Mouse (Mus musculus): ENCODE data around the gene Aadacl3.

Gene Aadacl3

DNA sequence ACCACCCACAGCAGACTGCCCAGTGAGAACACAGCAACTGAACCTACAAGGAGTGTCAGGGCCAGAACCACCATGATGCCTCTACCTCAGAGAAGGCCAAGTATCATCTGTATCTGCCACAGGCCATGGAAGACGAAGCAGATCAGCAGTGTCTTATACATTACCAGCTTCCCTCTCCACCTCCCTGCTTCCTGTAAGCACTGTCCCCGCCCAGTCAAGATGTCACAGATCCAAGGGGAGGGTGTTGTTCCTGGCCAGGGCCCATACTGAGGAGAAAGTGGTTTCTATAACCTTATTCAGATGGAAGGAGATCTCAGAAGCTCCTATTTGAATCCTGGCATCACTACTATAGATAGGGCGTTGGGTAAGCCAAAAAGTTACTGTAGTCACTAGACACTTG lies at the start of gene Aadacl3:
TSS of gene Aadacl3 (minus strand) at position 101 of the 400 bp plus-strand sequence.
- DNase-seq: no peak

DNA sequence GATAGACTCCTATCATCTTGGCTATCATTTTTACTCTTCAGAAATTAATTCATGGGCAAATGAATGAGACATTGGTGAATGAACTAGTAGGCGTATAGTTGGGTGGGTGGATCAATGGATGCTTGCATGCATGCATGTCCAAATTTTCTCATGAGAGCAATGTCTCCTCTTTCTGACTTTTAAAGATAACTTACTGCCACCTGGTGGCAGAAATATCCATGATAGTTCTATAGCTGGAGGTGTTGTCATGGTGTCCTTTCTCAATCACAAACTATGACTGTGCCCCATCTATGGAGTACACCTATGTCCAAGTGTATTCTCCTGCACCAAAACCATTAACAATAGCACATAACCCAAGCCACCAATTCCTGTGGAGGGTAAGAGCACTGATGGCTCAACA lies 43.0 kb upstream of the Aadacl3 start:
- no peak for DNase-seq

DNA sequence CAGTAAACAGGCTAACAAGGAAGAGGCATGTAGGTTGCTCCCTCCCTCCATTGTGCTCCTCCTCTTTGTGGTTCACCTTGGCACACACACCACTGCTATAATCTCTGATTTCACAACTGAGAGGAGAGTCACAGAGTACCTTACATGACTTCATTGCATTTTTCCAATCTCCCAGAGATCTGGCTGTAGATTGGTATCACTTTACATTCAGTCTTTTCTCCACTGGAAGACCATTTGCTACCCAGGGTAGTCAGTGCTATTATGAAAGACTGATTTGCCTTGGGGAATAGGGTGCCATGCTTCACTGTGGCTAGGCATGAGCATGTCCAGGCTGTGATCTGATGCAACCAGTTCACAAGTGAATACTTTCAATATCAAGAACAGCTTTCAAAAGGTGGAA lies 29.8 kb upstream of the Aadacl3 start:
- no peak for DNase-seq

DNA sequence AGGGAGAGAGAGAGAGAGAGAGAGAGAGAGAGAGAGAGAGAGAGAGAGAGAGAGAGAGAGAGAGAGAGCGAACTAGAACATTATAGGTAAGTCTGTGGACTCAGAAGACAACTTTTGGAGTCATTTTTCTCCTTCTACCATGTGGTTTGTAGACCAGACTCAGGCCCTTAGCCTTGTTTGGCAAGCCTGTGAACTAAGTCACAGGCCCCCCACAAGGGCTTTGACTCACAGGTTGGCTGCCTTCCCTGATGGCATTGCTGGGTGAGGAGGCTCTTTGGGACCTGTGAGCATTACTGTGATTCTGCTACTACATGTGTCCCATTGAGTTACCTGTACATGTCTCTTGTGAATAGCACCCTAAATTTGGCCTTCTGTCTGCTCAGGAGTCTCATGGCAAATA lies 4.5 kb upstream of the Aadacl3 start:
- DNase-seq: no peak

DNA sequence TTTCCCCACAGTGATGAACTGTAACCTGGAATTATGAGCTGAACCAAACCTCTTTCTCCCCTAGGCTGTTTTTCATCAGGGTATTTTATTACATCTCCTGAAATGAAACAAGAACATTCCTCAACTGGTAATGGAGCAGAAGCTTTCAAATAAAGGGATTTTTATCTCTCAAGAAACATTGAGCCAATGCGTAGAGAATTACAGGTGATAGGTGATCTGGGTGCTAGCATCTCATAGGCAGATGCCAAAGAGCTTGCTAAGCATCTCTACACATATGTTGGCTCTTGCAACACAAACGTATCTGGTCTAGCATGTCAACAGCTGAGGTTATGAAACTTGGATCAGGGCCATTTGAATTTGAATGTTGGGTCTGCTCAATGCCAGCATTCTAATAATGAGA lies 1.6 kb upstream of the Aadacl3 start:
- no peak for DNase-seq

DNA sequence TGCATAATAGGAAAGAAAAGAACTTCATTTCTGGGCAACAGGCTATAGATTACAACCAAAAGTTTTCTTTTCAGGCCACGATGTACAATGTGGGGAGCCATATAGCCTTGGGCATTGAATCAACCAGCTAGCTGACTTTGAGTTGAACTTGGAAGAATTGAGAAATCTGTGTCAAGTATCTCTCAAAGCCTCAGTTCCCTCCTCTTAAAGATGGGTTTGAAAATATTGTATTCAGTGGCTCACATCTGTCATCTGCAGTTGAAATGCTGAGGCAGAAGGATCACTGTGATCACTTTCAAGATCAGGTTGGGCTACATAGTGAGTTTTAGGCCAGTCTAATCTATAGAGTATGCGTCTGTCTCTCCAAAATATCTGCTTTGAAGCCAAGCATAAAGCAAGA lies 10.3 kb downstream of the Aadacl3 start, which contains the start of gene Gm9944:
TSS of gene Gm9944 (minus strand) at position 101 of the 400 bp plus-strand sequence.
- no peak for DNase-seq

DNA sequence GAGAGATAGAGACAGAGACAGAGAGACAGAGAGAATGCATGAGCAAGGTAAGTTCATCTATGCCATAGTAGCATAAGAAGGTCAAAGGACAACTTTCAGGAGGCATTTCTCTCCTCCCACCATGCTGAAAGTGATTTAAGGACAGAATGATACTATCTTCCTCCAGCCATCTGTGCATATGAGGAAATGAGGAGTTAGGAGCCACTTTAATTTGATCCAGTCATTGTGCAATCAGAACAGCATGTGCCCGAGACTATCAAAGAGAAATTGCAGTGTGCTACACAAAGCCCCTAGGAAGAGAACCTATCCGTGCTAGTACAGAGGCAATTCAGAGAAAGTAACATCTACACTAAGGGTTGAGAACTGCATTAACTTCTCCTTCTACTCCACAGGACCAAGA lies 15.0 kb downstream of the Aadacl3 start:
- DNase-seq: no peak

DNA sequence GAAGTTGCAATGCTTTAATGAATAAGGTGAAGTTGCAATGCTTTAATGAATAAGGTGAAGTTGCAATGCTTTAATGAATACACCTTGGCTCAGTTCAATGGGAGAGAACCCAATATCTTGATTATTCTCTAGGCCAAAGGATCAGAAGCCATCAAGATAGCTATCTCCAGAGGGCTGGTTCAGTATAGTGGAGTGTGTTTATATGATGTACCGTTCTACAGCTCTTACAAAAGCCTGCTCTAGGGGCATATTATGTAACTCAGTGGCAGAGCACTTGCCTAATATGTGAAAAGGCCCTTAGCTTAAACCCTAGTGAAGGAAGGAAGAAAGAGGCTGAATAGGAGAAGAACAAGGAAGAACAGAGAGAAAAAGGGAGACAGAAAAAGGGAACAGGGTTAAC lies 22.0 kb downstream of the Aadacl3 start:
- DNase-seq: no peak

DNA sequence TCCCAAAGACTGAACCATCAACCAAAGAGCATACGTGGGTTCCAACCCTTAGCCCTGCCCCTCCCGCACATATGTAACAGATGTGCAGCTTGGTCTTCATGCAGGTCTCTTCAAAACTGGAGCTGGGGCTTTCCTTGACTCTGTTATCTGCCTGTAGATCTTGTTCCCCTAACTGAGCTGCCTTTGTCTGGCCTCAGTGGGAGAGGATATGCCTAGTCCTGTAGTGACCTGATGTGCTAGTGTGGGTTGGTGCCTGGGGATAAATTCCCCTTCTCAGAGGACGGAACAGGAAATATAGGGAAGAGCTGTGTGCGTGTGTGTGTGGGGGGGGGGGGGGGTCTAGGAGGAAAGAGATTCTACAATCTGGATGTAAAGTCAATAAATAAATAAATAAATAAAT lies 22.5 kb downstream of the Aadacl3 start:
- no peak for DNase-seq

DNA sequence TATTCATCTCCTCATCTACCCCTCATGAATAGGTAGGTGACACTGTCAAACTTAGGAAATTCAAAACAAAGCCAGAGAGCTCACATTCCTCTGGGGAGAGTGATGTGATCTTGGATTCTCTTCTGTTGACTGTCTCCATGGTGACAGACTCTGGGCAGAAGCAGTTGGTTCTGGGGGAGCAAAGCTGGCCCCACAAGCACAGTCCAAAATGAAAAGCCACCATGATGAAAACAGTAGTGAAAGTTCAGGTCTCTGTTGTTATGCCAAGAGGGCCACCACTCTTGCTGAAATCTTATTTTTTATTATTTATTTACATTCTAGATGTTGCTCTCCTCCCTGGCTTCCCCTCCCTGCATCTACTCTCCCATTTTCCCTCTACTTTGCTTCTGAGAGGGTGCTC lies 24.9 kb downstream of the Aadacl3 start, which contains the start of gene 1700012P22Rik:
TSS of gene 1700012P22Rik (minus strand) at position 101 of the 400 bp plus-strand sequence.
- DNase-seq: no peak

DNA sequence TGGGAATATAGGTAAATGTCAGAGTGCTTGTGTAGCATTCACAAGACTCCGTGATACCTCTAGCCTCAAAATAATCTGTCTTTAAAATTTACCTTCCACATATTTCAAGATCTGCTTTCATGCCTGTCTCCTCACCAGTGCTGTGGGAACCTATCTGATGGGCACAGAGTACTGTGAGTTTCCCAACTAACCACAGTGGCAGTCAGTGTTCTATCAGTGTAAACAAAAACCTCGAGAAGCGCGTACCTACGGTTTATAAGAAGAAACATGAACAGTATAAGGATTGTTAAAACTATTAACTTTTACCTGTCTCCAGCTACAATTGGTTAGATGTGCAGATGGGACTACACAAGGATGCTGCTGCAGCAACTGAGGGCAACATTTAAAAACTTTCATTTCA lies 30.3 kb downstream of the Aadacl3 start:
- no peak for DNase-seq

DNA sequence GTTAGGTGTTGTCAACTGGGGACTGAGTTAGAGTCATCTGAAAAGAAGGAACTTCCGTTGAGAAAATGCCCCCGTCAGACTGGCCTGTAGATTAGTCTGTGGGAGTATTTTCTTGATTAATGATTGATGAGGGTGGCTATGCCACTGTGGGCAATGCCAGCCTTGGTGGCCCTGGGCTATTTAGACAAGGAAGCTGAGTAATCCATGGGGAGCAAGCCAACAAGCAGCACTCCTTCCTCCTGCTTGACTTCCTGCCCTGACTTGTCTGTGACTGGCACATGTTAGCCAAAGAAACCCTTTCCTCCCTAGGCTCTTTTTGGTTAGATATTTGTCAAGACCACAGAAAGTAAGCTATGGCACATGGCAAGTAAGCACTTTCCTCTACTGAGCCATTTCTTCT lies 32.8 kb downstream of the Aadacl3 start:
- no peak for DNase-seq

DNA sequence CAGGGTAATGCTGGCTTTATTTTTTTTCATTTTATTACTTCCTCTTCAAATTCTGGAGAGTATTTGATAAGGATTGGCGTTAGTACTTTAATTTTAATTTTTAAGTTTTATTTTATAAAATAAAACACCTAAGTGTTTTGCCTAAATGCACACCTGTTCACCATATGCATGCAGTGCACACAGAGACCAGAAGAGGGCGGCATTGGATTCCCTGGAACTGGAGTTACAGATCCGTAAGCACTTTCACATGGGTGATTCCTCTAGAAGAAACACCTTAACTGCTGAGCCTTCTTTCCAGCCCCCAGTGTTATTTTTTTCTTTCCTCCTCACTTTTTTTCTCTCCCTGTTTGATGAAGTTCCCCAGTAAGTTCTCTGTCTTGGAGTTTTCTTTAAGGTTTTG lies 34.7 kb downstream of the Aadacl3 start:
- peak; percentile 1 for DNase-seq

DNA sequence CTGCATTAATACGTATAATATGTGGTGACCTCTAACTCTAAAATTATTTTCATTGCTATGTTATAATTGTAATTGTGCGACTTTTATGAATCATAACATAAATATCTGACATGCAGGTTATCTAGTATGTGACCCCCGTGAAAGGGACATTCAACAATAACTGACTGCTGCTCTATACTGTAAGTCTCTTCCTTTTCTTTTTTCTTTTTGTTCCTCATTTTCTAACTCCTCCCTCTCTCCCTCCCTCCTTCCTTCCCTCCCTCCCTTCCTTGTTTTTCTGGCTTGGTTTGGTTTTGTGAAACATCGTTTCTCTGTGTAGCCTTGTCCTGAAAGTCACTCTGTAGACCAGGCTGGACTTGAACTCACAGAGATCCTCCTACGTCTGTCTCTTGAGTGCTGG lies 39.0 kb downstream of the Aadacl3 start:
- DNase-seq: no peak

DNA sequence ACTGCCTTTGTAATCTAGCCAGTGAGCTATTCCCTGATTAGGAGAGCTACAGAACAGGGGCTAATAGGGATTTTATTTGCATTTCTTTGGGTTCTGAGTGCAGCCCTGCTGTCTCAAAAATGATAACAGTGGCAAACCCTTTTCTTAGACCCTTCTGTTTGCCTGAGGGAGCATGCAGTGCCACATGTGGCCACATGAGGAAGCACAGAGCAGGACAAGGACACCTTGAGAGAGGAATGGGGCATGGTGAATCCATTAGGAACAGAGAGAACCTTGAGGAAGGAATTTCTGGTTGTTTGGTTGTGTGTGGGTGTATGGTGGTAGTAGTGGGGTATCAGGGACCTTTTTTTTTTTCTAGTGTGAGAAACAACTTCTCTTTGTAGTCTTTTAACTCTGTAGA lies 42.9 kb downstream of the Aadacl3 start:
- no peak for DNase-seq

DNA sequence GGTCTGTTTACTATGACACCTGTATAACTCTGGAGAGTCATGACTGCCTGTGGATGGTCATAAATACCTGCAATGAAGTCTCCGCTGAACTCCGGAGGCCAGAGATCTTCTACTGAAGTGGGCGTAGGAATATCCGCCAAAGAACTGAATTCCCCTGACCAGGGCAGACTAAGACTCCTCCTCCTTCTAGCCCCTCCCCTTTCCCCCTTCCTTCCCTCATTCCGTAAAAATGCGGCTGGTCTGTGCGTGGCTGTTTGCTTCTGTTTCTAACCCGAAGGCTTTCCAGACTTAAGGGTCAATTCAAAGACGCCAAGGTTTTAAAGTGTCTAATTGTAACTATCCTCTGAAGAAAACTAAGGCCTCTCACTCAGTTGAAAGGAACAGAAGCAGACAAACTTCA lies 55.3 kb downstream of the Aadacl3 start, which contains the start of gene Pramef12:
TSS of gene Pramef12 (minus strand) at position 175 of the 400 bp plus-strand sequence.
- DNase-seq: no peak

DNA sequence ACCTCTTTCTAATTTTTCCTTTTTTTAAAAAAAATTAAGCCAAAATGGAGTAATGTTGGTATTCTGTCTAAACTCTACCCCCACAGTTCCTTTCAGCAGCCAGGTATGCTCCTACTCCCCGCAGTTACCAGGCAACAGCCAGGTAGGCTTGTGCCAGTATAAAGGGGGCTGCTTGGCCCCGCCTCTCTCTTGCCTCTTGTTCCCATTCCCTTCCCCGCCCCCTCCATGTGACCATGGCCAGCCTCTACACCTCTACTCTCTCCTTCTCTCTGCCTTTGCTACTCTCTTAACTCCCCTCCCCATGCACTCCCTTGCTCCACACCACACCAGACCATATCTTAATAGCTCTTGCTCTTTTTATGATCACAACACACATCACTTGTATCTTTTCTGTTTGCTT lies 57.3 kb downstream of the Aadacl3 start:
- DNase-seq: no peak

DNA sequence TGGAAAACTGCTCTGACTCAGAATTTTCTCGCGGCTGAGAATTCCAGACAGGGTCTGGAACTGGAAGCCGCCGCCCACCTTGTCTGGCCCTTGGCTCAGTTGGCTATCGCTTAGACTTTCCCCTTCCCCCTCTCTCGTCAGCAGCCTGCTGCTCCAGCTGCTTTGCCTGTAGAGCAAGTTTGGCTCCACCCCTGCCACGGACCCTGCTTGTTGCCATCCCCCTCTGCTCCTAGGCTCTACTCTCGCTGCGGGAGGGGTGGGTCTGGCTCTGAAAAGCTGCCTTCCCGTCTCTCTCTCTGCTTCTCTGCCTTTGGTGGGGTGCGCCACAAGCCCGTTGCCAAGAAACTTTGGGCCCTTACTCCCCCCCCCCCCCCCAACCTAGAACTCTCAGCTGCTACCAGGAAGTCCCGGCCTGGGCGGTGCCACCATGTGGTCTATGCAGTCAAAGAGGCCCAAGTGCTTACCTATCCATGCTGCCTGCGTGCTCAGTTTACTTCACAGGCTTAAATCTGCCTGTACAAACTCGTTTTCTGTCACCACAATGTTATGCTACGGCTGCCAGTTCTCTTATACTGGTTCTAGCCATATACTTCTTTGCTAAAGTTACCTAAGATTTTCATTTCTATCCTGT lies 59.0 kb downstream of the Aadacl3 start:
- no peak for DNase-seq

All from right cerebral cortex, postnatal 4 days (tissue).